8 mouse cellular contexts compared by ENCODE assay signal in the genomic region with DNA sequence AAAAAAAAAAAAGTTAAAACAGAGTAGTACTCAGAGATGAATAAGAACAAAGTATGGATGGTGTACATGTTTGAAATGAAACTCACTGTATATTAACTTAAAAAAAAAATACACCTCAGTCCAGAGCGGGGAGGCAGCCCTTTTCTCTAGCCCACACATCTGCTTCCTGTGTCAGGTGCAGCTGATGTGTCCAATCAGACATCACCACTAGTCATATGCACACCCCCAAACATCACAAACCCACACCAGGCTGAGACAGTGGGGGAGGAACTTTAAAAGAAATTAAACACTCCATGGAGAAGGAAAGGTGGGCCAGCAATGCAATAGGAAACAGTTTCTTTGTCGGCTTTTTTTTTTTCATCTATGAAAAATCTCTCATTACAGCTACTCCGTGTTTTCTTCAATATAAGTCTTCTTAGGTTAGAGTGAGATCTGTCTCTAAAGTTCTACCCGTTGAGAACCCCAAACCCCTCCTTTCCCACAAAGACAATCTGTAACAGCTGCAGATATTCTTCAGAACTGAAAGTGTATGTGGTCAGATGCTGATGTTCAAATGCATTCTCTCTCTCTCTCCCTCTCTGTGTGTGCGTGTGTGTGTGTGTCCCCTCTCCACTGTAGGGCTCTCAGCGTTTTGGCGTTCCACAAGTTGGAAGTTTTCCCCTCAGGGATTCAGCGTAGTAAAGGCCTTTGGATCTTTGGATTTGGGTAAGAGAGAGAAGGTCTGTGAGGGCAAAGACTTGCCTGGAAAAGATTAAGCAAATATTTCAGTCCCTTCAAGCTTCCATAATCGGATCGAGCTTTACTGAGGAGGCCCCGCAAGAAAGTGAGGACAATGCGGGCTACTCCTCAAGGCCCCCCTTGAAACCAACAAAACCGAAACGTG. TPM values are rescaled to one million over a fixed set of nuclear protein-coding genes. Genes with fewer than 3 reads are reported as not detected.
A peak's percentile ranks its signal among the peaks of the same experiment; 100 is the strongest.
DNase-seq lines count a peak whose midpoint lies in the region; ATAC-seq and TF ChIP-seq lines count a peak whose summit lies in the region.

No protein-coding gene starts in this region.

- H3K36me3 ChIP-seq in heart, adult 2 months (ENCODE audit: control insufficient read depth, insufficient read depth, low read length): no peaks in the 10 kb centered on the region
- no peaks in the 10 kb centered on the region for H3K36me3 ChIP-seq in forebrain, embryonic 11.5 days (ENCODE audit: control insufficient read depth, insufficient read depth, low read length)
- no peaks in the 10 kb centered on the region for H3K36me3 ChIP-seq in liver, embryonic 12.5 days
- peaks cover 7% of the 10 kb centered on the region; the same call in 1 of the 2 replicates for H3K36me3 ChIP-seq in stomach, embryonic 15.5 days

- peak overlapping the region; percentile 69 for H3K9ac ChIP-seq in heart, adult 2 months (ENCODE audit: low read depth, low read length)
- peak overlapping the region; percentile 49 for H3K9ac ChIP-seq in forebrain, embryonic 11.5 days (ENCODE audit: low read length)
- H3K9ac ChIP-seq in liver, embryonic 12.5 days: peak overlapping the region; percentile 78
- peak overlapping the region; percentile 65; the same call in 1 of the 2 replicates for H3K9ac ChIP-seq in stomach, embryonic 15.5 days

- H3K79me2 ChIP-seq in heart, adult 2 months (replicated peaks; ENCODE audit: control insufficient read depth, insufficient read depth, low read length): no peaks in the 10 kb centered on the region

- no peak for DNase-seq in heart, adult 2 months
- DNase-seq in heart, adult 8-10 months (ENCODE audit: low spot score): no peak
- peak; percentile 64 for DNase-seq in CD4-positive, CD25-positive, alpha-beta regulatory T cell, adult 2 months (ENCODE audit: low read depth, low spot score)
- no peak for DNase-seq in forebrain, embryonic 11.5 days (ENCODE audit: low spot score)
- no peak for DNase-seq in left cerebral cortex, postnatal 10 days (ENCODE audit: extremely low spot score in 1 of 2, low spot score in 2 of 2)
- no peak for DNase-seq in right cerebral cortex, adult 2 months (ENCODE audit: low spot score in 2 of 2)

- WGBS in heart, adult 2 months: 11% methylated on average over 14 of the region's 14 CpGs
- WGBS in forebrain, embryonic 11.5 days: 22% methylated on average over 14 of the region's 14 CpGs
- WGBS in liver, embryonic 12.5 days (ENCODE audit: insufficient replicate concordance): 17% methylated on average over 14 of the region's 14 CpGs
- 15% methylated on average over 14 of the region's 14 CpGs for WGBS in stomach, embryonic 15.5 days

- H3K27ac ChIP-seq in heart, adult 2 months: peak overlapping the region; percentile 94
- no peak overlapping the region for H3K27ac ChIP-seq in forebrain, embryonic 11.5 days (ENCODE audit: low read depth, low read length)
- no peak overlapping the region; the same call in 1 of the 2 replicates for H3K27ac ChIP-seq in liver, embryonic 12.5 days
- H3K27ac ChIP-seq in stomach, embryonic 15.5 days: no peak overlapping the region

- H3K27me3 ChIP-seq in heart, adult 2 months (ENCODE audit: control insufficient read depth, insufficient read depth, low read length): no peaks in the 10 kb centered on the region
- H3K27me3 ChIP-seq in forebrain, embryonic 11.5 days (ENCODE audit: control insufficient read depth, insufficient read depth, low read length): no peaks in the 10 kb centered on the region
- peaks cover 1% of the 10 kb centered on the region; the same call in 1 of the 2 replicates for H3K27me3 ChIP-seq in liver, embryonic 12.5 days (replicated peaks)
- no peaks in the 10 kb centered on the region for H3K27me3 ChIP-seq in stomach, embryonic 15.5 days (replicated peaks)

- H3K4me2 ChIP-seq in forebrain, embryonic 11.5 days (ENCODE audit: low read depth, low read length, severe bottlenecking): peak overlapping the region; percentile 48
- peak overlapping the region; percentile 86 for H3K4me2 ChIP-seq in liver, embryonic 12.5 days
- peak overlapping the region; percentile 52 for H3K4me2 ChIP-seq in stomach, embryonic 15.5 days

- no peak for ATAC-seq in forebrain, embryonic 11.5 days (replicated peaks; ENCODE audit: low FRiP score)
- peak; percentile 14 for ATAC-seq in liver, embryonic 12.5 days
- no peak for ATAC-seq in stomach, embryonic 15.5 days (ENCODE audit: insufficient read depth, low FRiP score, low read depth)

- no peaks in the 10 kb centered on the region for H3K9me3 ChIP-seq in forebrain, embryonic 11.5 days (ENCODE audit: control insufficient read depth, low read length)
- no peaks in the 10 kb centered on the region for H3K9me3 ChIP-seq in liver, embryonic 12.5 days (replicated peaks)
- no peaks in the 10 kb centered on the region for H3K9me3 ChIP-seq in stomach, embryonic 15.5 days

- no peak for TF ChIP-seq CTCF in heart, adult 2 months (IDR thresholded peaks at IDR 0.05)

- no peak for TF ChIP-seq POLR2A in heart, adult 2 months (IDR thresholded peaks at IDR 0.05; ENCODE audit: insufficient read depth, low read depth, low read length)

- H3K4me1 ChIP-seq in heart, adult 2 months (ENCODE audit: control insufficient read depth, insufficient read depth, low read length): peaks cover 2% of the 10 kb centered on the region; the same call in 1 of the 2 replicates
- H3K4me1 ChIP-seq in forebrain, embryonic 11.5 days (replicated peaks; ENCODE audit: control insufficient read depth, insufficient read depth, low read length): 0 out of 2 replicates have a peak, but pooled peaks cover 1% of the 10 kb centered on the region
- peaks cover 19% of the 10 kb centered on the region for H3K4me1 ChIP-seq in liver, embryonic 12.5 days
- peaks cover 8% of the 10 kb centered on the region; the same call in 1 of the 2 replicates for H3K4me1 ChIP-seq in stomach, embryonic 15.5 days

- H3K4me3 ChIP-seq in heart, adult 2 months: peak overlapping the region; percentile 64
- peak overlapping the region; percentile 53 for H3K4me3 ChIP-seq in forebrain, embryonic 11.5 days (ENCODE audit: low read depth, low read length)
- peak overlapping the region; percentile 76 for H3K4me3 ChIP-seq in liver, embryonic 12.5 days
- H3K4me3 ChIP-seq in stomach, embryonic 15.5 days (replicated peaks): peak overlapping the region; percentile 73

- TF ChIP-seq EP300 in heart, adult 2 months (IDR thresholded peaks at IDR 0.05; ENCODE audit: insufficient read depth, low read depth, low read length): no peak

- intact Hi-C loops in heart, adult 2 months (cut with DNase I): loop anchor here (2.0 to 5.0 kb wide), 2 partner anchors 20 to 94 kb away; partner anchors contain the start of genes Atf7 and Gm28047
- intact Hi-C loops in left cerebral cortex, postnatal 10 days (cut with DNase I): no loop called here

RNA-seq across cellular contexts. Expression of gene Calcoco1, which starts 0.7 kb away (rescaled TPM):
- 100 to 1,000 TPM in 1 of 2 experiments, 10 to 100 TPM in 1; 98.0 to 124 TPM for total RNA-seq in heart, adult 2 months (2021)
- 108 and 133 TPM in 2 replicates for polyA plus RNA-seq in heart, adult 2 months (2012; rRNA removed)
- 100 to 1,000 TPM; 117 to 143 (median 127) TPM for total RNA-seq in heart, adult 8-10 months (2022)
- polyA plus RNA-seq in forebrain, embryonic 11.5 days (2014; fragmentation: Nextera tagmentation; extraction: Ambion mirVana): 30.4 and 31.1 TPM in 2 replicates
- polyA plus RNA-seq in liver, embryonic 12.5 days (2016; fragmentation: Nextera tagmentation; extraction: Ambion mirVana): 8.7 and 10.3 TPM in 2 replicates
- 29.9 and 33.5 TPM in 2 replicates for polyA plus RNA-seq in stomach, embryonic 15.5 days (2015; fragmentation: Nextera tagmentation; extraction: Ambion mirVana)
- total RNA-seq in left cerebral cortex, postnatal 10 days (2021): 10 to 100 TPM; 44.3 to 46.7 TPM

RNA-seq across cellular contexts. Expression of gene Atp5g2, which starts 49.1 kb away (rescaled TPM):
- 10 to 100 TPM; 30.6 to 33.5 TPM for total RNA-seq in heart, adult 2 months (2021)
- 417 and 578 TPM in 2 replicates for polyA plus RNA-seq in heart, adult 2 months (2012; rRNA removed)
- 10 to 100 TPM; 21.1 to 79.9 (median 33.0) TPM for total RNA-seq in heart, adult 8-10 months (2022)
- polyA plus RNA-seq in forebrain, embryonic 11.5 days (2014; fragmentation: Nextera tagmentation; extraction: Ambion mirVana): 52.7 and 58.4 TPM in 2 replicates
- 39.6 and 42.2 TPM in 2 replicates for polyA plus RNA-seq in liver, embryonic 12.5 days (2016; fragmentation: Nextera tagmentation; extraction: Ambion mirVana)
- polyA plus RNA-seq in stomach, embryonic 15.5 days (2015; fragmentation: Nextera tagmentation; extraction: Ambion mirVana): 57.1 and 63.3 TPM in 2 replicates
- 1 to 10 TPM; 9.7 to 9.8 TPM for total RNA-seq in left cerebral cortex, postnatal 10 days (2021)
